Comparison of ENCODE assay signal across 22 mouse cellular contexts in the genomic region with DNA sequence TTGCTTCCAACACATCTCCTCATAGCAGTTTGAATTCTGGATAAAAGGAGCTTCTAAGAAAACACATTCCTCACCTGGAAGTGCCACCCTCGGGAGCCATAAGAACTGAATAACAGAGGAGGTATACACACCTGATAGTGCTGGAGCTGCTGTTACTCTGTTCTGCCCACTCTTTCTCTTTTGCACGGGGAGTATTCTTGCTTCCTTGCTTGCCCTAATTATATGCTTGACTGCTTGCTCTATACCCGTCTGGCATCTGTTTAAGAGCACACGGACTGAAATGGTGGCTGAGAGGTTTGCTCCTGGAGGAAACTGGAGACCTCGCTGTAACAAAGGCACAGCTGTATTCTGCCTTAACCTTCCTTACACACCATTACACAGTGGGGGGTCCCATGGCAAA.
DNase-seq lines count a peak whose midpoint lies in the region; ATAC-seq lines count a peak whose summit lies in the region.
"Had no signal": no experiment of that assay in that cellular context is flagged by ENCODE, and none has a peak within 500 bp of the region (broad histone marks: within the 10 kb centered on the region; RNA-seq: fewer than 3 reads in every experiment).

No protein-coding gene starts in this region.

- no peak overlapping the region for H3K4me3 ChIP-seq in forebrain, embryonic 12.5 days (replicated peaks)
- H3K4me3 ChIP-seq in forebrain, embryonic 11.5 days (ENCODE audit: low read depth, low read length) = no peak overlapping the region
- no peak overlapping the region for H3K4me3 ChIP-seq in limb, embryonic 11.5 days (ENCODE audit: low read depth, low read length)
- no peak overlapping the region for H3K4me3 ChIP-seq in limb, embryonic 10.5 days
- H3K4me3 ChIP-seq: forebrain, embryonic 10.5 days; heart, embryonic 13.5 days; limb, embryonic 13.5 days; liver, embryonic 13.5 days; lung, embryonic 15.5 days; midbrain, embryonic 10.5 days had no signal

- no peak overlapping the region for H3K4me2 ChIP-seq in forebrain, embryonic 12.5 days
- H3K4me2 ChIP-seq in forebrain, embryonic 11.5 days (ENCODE audit: low read depth, low read length, severe bottlenecking) = no peak overlapping the region
- H3K4me2 ChIP-seq in limb, embryonic 11.5 days (ENCODE audit: low read depth, severe bottlenecking) = no peak overlapping the region
- H3K4me2 ChIP-seq: heart, embryonic 13.5 days; limb, embryonic 13.5 days; liver, embryonic 13.5 days; lung, embryonic 15.5 days had no signal

- peaks cover 5% of the 10 kb centered on the region for H3K4me1 ChIP-seq in forebrain, embryonic 12.5 days
- H3K4me1 ChIP-seq in forebrain, embryonic 11.5 days (replicated peaks; ENCODE audit: control insufficient read depth, insufficient read depth, low read length) = no peaks in the 10 kb centered on the region
- no peaks in the 10 kb centered on the region for H3K4me1 ChIP-seq in limb, embryonic 11.5 days (ENCODE audit: control insufficient read depth, insufficient read depth, low read length)
- no peaks in the 10 kb centered on the region for H3K4me1 ChIP-seq in limb, embryonic 10.5 days
- H3K4me1 ChIP-seq: heart, embryonic 13.5 days; liver, embryonic 13.5 days; lung, embryonic 15.5 days had no signal

- no peaks in the 10 kb centered on the region for H3K9me3 ChIP-seq in forebrain, embryonic 12.5 days
- no peaks in the 10 kb centered on the region for H3K9me3 ChIP-seq in forebrain, embryonic 11.5 days (ENCODE audit: control insufficient read depth, low read length)
- no peaks in the 10 kb centered on the region for H3K9me3 ChIP-seq in limb, embryonic 11.5 days (ENCODE audit: control insufficient read depth, low read length)
- H3K9me3 ChIP-seq in limb, embryonic 10.5 days (replicated peaks) = no peaks in the 10 kb centered on the region
- H3K9me3 ChIP-seq: forebrain, embryonic 10.5 days; heart, embryonic 13.5 days; limb, embryonic 13.5 days; liver, embryonic 13.5 days; lung, embryonic 15.5 days; midbrain, embryonic 10.5 days had no signal

- H3K27ac ChIP-seq in forebrain, embryonic 12.5 days = no peak overlapping the region
- no peak overlapping the region for H3K27ac ChIP-seq in forebrain, embryonic 11.5 days (ENCODE audit: low read depth, low read length)
- H3K27ac ChIP-seq in limb, embryonic 11.5 days (replicated peaks; ENCODE audit: low read depth, low read length) = no peak overlapping the region
- H3K27ac ChIP-seq in limb, embryonic 10.5 days = no peak overlapping the region
- H3K27ac ChIP-seq: forebrain, embryonic 10.5 days; heart, embryonic 13.5 days; limb, embryonic 13.5 days; liver, embryonic 13.5 days; lung, embryonic 15.5 days; macrophage; midbrain, embryonic 10.5 days had no signal

- no peaks in the 10 kb centered on the region for H3K36me3 ChIP-seq in forebrain, embryonic 12.5 days (replicated peaks)
- no peaks in the 10 kb centered on the region for H3K36me3 ChIP-seq in forebrain, embryonic 11.5 days (ENCODE audit: control insufficient read depth, insufficient read depth, low read length)
- no peaks in the 10 kb centered on the region for H3K36me3 ChIP-seq in limb, embryonic 11.5 days (ENCODE audit: control insufficient read depth, insufficient read depth, low read length)
- H3K36me3 ChIP-seq in limb, embryonic 10.5 days = no peaks in the 10 kb centered on the region
- H3K36me3 ChIP-seq: forebrain, embryonic 10.5 days; heart, embryonic 13.5 days; limb, embryonic 13.5 days; liver, embryonic 13.5 days; lung, embryonic 15.5 days; midbrain, embryonic 10.5 days had no signal

- WGBS in forebrain, embryonic 12.5 days = 15% methylated on average over 5 of the region's 5 CpGs
- 26% methylated on average over 5 of the region's 5 CpGs for WGBS in forebrain, embryonic 11.5 days
- 55% methylated on average over 5 of the region's 5 CpGs for WGBS in limb, embryonic 11.5 days
- 66% methylated on average over 5 of the region's 5 CpGs for WGBS in limb, embryonic 10.5 days

- no peaks in the 10 kb centered on the region for H3K27me3 ChIP-seq in forebrain, embryonic 12.5 days
- no peaks in the 10 kb centered on the region for H3K27me3 ChIP-seq in forebrain, embryonic 11.5 days (ENCODE audit: control insufficient read depth, insufficient read depth, low read length)
- no peaks in the 10 kb centered on the region for H3K27me3 ChIP-seq in limb, embryonic 11.5 days (ENCODE audit: control insufficient read depth, insufficient read depth, low read length)
- H3K27me3 ChIP-seq in limb, embryonic 10.5 days (ENCODE audit: low read depth, poor library complexity, severe bottlenecking) = no peaks in the 10 kb centered on the region
- H3K27me3 ChIP-seq: heart, embryonic 13.5 days; limb, embryonic 13.5 days; liver, embryonic 13.5 days; lung, embryonic 15.5 days had no signal

- no peak overlapping the region for H3K9ac ChIP-seq in forebrain, embryonic 12.5 days
- H3K9ac ChIP-seq in forebrain, embryonic 11.5 days (ENCODE audit: low read length) = no peak overlapping the region
- H3K9ac ChIP-seq in limb, embryonic 11.5 days (ENCODE audit: low read length) = no peak overlapping the region
- H3K9ac ChIP-seq: heart, embryonic 13.5 days; limb, embryonic 13.5 days; liver, embryonic 13.5 days; lung, embryonic 15.5 days had no signal

- no peak for DNase-seq in forebrain, embryonic 11.5 days (ENCODE audit: low spot score)
- no peak for DNase-seq in limb, embryonic 11.5 days (ENCODE audit: low spot score)
- no peak for DNase-seq in limb, embryonic 10.5 days (ENCODE audit: low spot score)
- DNase-seq in R1 (ENCODE audit: low read depth, low spot score) = peak; percentile 33
- DNase-seq in retina, embryonic 14.5 days (ENCODE audit: low spot score) = peak; percentile 34
- DNase-seq in lung, adult 18-20 months = no peak
- DNase-seq: cerebellum, adult 8-10 months; gastrocnemius, postnatal 14 days; heart, adult 18-20 months; heart, postnatal 36 days; liver, embryonic 13.5 days; right cerebral cortex, adult 18-20 months; thymus, postnatal 36 days had no signal

- peak; percentile 51; the same call in 1 of the 2 replicates for ATAC-seq in forebrain, embryonic 12.5 days (ENCODE audit: low FRiP score)
- ATAC-seq in forebrain, embryonic 11.5 days (replicated peaks; ENCODE audit: low FRiP score) = no peak; the same call in 1 of the 2 replicates
- ATAC-seq in limb, embryonic 11.5 days (ENCODE audit: insufficient number of reproducible peaks, low FRiP score, low TSS enrichment, low read depth) = 0 out of 2 replicates have a peak, but pooled peaks have one; percentile 44
- ATAC-seq: hindbrain, embryonic 16.5 days; intestine, embryonic 16.5 days had no signal

Comparison
In these comparisons a context has a peak if more than half of its experiments do, and no peak if none do; other contexts are left out.
1. DNase-seq: peak in R1 (single experiment) and retina, embryonic 14.5 days (single experiment); none in forebrain, embryonic 11.5 days (single experiment), limb, embryonic 11.5 days (single experiment), limb, embryonic 10.5 days (single experiment) and lung, adult 18-20 months (0 of 2).